Mouse (Mus musculus): ENCODE results near the gene Bloc1s1. TPM values are rescaled to one million over a fixed set of nuclear protein-coding genes. Genes with fewer than 3 reads are reported as not detected.

Bloc1s1 gene
- polyA plus RNA-seq, 1 experiment: 113 TPM

DNA sequence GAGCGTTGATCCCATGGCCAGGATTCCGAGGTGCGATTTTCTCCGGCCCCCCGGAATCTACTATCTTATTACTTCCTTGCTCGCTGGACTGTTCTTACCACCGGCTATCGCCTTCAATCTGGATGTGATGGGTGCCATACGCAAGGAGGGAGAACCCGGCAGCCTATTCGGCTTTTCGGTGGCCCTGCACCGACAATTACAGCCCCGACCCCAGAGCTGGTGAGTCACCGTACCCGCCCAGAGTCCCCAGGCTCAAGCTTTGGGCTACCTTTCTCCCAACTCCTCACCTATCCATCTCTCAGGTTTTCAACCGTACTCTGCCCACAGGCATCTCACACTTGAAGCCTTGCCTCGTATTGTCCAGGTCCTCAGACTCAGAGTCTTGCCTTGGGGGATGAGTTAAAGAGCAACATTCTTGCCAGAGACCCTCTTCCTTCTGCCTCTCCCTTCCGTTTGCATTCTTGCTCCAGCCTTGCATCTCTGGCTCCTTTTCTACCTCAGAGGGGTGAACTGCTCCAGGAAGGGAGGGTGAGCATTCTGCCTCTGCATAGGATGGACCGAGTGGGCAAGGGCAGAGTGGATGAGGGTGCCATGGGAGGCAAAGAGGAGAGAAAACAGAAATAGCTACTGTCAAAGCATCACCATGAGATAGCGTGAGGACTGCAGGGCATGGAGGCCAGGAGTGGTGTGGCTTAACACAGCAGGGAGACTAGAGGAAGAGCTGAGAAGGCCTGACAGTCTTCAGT, 10.3 kb upstream of the Bloc1s1 start:
- DNase-seq (ENCODE audit: low read depth in 1 of 2, low spot score in 2 of 2): no peak
- TF ChIP-seq CTCF (IDR thresholded peaks at IDR 0.05; ENCODE audit: extremely low read depth, insufficient read depth, insufficient read length, insufficient replicate concordance) (no peak), POLR2A (IDR thresholded peaks at IDR 0.05; ENCODE audit: low read depth, low read length) (no peak)
- peaks cover 8% of the 10 kb centered on the region; the same call in 1 of the 2 replicates for H3K27me3 ChIP-seq (ENCODE audit: control insufficient read depth, insufficient read depth, low read length)
- H3K4me1 ChIP-seq (ENCODE audit: control insufficient read depth, insufficient read depth, insufficient read length): 0 out of 2 replicates have a peak, but pooled peaks cover 3% of the 10 kb centered on the region
- peak overlapping the region; percentile 28; the same call in 1 of the 2 replicates for H3K4me3 ChIP-seq (ENCODE audit: extremely low read depth, insufficient read depth, insufficient read length)
- 8% methylated on average over 21 of the region's 21 CpGs for WGBS
- no peaks in the 10 kb centered on the region for H3K36me3 ChIP-seq (ENCODE audit: control insufficient read depth, insufficient read depth, low read length)
- H3K27ac ChIP-seq (ENCODE audit: insufficient read depth, low read length): no peak overlapping the region

DNA sequence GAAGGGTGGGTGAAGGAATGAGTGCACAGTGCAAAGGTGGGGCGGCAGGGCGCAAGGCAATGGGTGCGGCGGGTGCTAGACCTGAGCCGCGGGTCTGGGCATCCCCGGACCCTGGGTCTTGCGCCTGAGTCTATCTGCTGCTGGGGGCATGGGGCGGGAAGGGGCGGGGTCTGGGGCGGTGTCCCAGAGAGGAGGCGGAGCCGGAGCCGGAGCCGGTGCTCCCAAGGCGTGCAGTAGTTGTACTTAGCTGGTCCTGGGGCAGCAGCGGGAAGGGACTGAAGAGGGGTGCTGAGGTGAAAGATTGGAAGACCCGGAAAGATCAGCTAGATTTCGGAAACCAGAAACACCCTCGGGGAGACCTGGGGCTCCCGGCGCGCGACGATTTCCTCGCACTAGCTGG, 9.7 kb upstream of the Bloc1s1 start, which contains the start of gene Itga7:
Gene Itga7 (plus strand): TSS at position 245 of the 400 bp plus-strand sequence.
- H3K27ac ChIP-seq (ENCODE audit: insufficient read depth, low read length): no peak within 1 kb of the TSS
- H3K27me3 ChIP-seq (ENCODE audit: control insufficient read depth, insufficient read depth, low read length): peaks cover 8% of the 10 kb centered on the region; the same call in 1 of the 2 replicates
- DNase-seq (ENCODE audit: low read depth in 1 of 2, low spot score in 2 of 2): no peak
- 0 out of 2 replicates have a peak, but pooled peaks cover 3% of the 10 kb centered on the region for H3K4me1 ChIP-seq (ENCODE audit: control insufficient read depth, insufficient read depth, insufficient read length)
- no peaks in the 10 kb centered on the region for H3K36me3 ChIP-seq (ENCODE audit: control insufficient read depth, insufficient read depth, low read length)
- WGBS: 2% methylated on average over 26 of the region's 26 CpGs
- TF ChIP-seq CTCF (IDR thresholded peaks at IDR 0.05; ENCODE audit: extremely low read depth, insufficient read depth, insufficient read length, insufficient replicate concordance) (no peak), POLR2A (IDR thresholded peaks at IDR 0.05; ENCODE audit: low read depth, low read length) (no peak)
- peak within 1 kb of the TSS; percentile 28; the same call in 1 of the 2 replicates for H3K4me3 ChIP-seq (ENCODE audit: extremely low read depth, insufficient read depth, insufficient read length)

DNA sequence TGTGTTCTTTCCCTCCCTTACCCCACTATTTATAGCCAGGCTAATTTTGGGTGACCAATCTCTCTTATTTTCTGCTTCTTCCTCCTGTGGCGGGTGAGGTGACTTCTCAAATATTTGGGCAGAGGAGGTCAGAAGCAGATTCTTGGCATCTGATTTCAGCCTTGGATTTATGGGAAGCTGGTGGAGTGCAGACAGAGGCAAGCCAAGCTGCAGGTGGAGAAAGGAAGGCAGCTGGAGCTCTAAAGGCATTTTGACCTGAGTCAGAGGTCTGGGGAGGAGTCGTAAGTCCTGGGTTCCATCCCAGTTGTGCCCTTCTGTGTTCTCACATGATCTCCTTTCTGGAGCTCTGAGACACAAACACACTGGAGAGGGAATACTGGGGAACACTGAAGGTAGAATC, 7.6 kb upstream of the Bloc1s1 start:
- H3K4me3 ChIP-seq (ENCODE audit: extremely low read depth, insufficient read depth, insufficient read length): no peak overlapping the region
- H3K27me3 ChIP-seq (ENCODE audit: control insufficient read depth, insufficient read depth, low read length): peaks cover 8% of the 10 kb centered on the region; the same call in 1 of the 2 replicates
- H3K4me1 ChIP-seq (ENCODE audit: control insufficient read depth, insufficient read depth, insufficient read length): 0 out of 2 replicates have a peak, but pooled peaks cover 3% of the 10 kb centered on the region
- no peak for DNase-seq (ENCODE audit: low read depth in 1 of 2, low spot score in 2 of 2)
- H3K36me3 ChIP-seq (ENCODE audit: control insufficient read depth, insufficient read depth, low read length): no peaks in the 10 kb centered on the region
- WGBS: 51% methylated on average over 2 of the region's 2 CpGs
- no peak overlapping the region for H3K27ac ChIP-seq (ENCODE audit: insufficient read depth, low read length)
- no peak for TF ChIP-seq POLR2A (IDR thresholded peaks at IDR 0.05; ENCODE audit: low read depth, low read length)
- no peak for TF ChIP-seq CTCF (IDR thresholded peaks at IDR 0.05; ENCODE audit: extremely low read depth, insufficient read depth, insufficient read length, insufficient replicate concordance)

DNA sequence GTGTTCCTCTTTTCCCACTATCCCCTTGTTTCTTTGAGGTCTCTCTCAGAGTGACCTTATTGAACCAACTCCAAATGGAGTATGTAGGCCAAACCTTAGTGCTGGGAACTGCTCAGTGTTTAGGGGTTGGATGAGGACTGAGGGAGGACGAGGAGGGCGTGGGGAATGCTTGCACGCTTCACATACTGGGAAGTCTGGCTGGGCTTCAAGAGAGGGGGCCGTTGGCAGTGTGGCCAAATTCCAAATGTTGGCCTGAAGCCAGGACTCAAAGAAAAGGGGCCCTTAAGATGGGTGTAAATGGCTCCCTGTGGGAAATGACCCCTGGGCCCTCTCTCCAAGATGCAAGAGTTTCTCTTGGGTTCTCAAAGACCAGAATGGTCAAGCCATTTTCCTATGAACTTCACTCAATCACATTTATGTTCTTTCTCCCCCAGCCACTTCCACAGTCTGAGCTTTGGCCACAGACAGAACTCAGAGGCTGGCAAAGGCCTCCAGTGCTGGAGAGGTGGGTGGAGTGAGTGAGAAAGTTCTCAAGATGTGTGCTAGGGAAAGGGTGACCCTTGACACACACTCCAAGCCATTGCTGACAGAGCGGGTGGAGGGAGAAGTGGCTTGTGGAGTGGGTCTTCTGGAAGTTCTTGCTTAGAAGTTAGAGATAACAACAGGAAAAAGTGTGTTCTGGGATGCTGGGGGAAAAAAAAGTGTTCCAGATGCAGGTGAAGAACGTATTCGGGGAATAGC, 6.0 kb upstream of the Bloc1s1 start:
- 82% methylated on average over 7 of the region's 7 CpGs for WGBS
- Histone ChIP-seq H3K27ac (ENCODE audit: insufficient read depth, low read length) (no peak overlapping the region), H3K27me3 (ENCODE audit: control insufficient read depth, insufficient read depth, low read length) (peaks cover 5% of the 10 kb centered on the region; the same call in 1 of the 2 replicates), H3K4me1 (ENCODE audit: control insufficient read depth, insufficient read depth, insufficient read length) (0 out of 2 replicates have a peak, but pooled peaks cover 3% of the 10 kb centered on the region), H3K36me3 (ENCODE audit: control insufficient read depth, insufficient read depth, low read length) (no peaks in the 10 kb centered on the region), H3K4me3 (ENCODE audit: extremely low read depth, insufficient read depth, insufficient read length) (no peak overlapping the region)
- TF ChIP-seq CTCF (IDR thresholded peaks at IDR 0.05; ENCODE audit: extremely low read depth, insufficient read depth, insufficient read length, insufficient replicate concordance) (no peak), POLR2A (IDR thresholded peaks at IDR 0.05; ENCODE audit: low read depth, low read length) (no peak)
- no peak for DNase-seq (ENCODE audit: low read depth in 1 of 2, low spot score in 2 of 2)

DNA sequence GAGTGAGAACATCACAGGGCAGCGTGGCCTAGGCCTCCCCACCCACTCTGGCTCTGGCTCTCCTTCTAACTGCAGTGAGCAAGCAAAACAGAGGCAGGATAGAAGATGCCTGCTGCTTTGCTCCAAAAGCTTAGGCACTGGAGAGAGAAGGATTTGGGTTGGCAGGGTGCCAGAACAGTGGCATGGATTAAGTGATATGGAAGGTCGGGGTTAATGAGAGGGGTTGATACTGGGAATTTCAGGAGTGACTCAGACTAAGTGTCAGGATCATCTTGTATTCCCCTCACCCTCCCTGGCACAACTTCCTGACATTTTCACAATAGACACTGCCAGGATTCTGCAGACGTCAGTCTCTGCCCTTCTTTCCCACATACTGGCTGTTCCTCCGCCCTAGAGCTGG, 4.5 kb upstream of the Bloc1s1 start:
- TF ChIP-seq CTCF (IDR thresholded peaks at IDR 0.05; ENCODE audit: extremely low read depth, insufficient read depth, insufficient read length, insufficient replicate concordance) (no peak), POLR2A (IDR thresholded peaks at IDR 0.05; ENCODE audit: low read depth, low read length) (no peak)
- peaks cover 2% of the 10 kb centered on the region; the same call in 1 of the 2 replicates for H3K4me1 ChIP-seq (ENCODE audit: control insufficient read depth, insufficient read depth, insufficient read length)
- no peak for DNase-seq (ENCODE audit: low read depth in 1 of 2, low spot score in 2 of 2)
- no peaks in the 10 kb centered on the region for H3K36me3 ChIP-seq (ENCODE audit: control insufficient read depth, insufficient read depth, low read length)
- no peak overlapping the region for H3K4me3 ChIP-seq (ENCODE audit: extremely low read depth, insufficient read depth, insufficient read length)
- 61% methylated on average over 4 of the region's 4 CpGs for WGBS
- H3K27me3 ChIP-seq (ENCODE audit: control insufficient read depth, insufficient read depth, low read length): no peaks in the 10 kb centered on the region; the same call in 1 of the 2 replicates
- H3K27ac ChIP-seq (ENCODE audit: insufficient read depth, low read length): no peak overlapping the region

DNA sequence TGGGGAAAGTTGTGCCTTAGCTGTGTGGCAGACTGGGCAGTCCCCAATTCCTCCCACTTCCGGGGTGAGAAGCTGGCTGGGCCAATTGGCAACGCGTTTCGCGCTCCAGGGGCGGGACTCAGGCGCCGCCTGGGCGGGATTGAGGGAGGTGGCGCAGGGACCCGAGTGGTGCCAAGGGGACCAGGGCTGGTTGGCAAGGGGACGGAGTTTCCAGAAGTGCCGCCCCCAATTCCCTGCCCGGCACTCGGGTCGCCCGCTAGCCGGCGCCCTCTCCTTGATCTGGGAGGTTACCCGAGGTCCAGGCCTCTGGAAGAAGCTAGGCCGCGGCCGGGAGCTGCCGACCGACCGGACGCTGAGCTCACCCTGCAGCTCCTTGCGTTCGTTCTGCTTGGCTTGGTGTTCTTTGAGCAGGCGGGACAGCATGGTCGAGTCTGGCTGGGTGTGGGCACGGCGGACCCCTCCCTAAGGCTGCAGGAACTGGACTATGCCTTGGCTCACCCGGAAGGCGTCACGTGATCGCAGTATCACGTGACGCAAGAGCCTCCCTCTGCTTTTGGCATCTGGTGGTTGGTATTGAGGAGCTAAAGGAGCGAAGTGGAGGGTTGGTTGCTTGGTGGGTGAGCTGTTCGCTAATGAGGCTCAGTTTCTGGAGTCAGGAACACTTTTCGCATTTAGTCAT, 683 bp downstream of the Bloc1s1 start:
- under 1% methylated on average over 42 of the region's 42 CpGs for WGBS
- H3K4me3 ChIP-seq (ENCODE audit: extremely low read depth, insufficient read depth, insufficient read length): peak overlapping the region; percentile 81
- no peaks in the 10 kb centered on the region for H3K27me3 ChIP-seq (ENCODE audit: control insufficient read depth, insufficient read depth, low read length)
- peaks cover 4% of the 10 kb centered on the region; the same call in 1 of the 2 replicates for H3K4me1 ChIP-seq (ENCODE audit: control insufficient read depth, insufficient read depth, insufficient read length)
- peak overlapping the region; percentile 81 for H3K27ac ChIP-seq (ENCODE audit: insufficient read depth, low read length)
- DNase-seq (ENCODE audit: low read depth in 1 of 2, low spot score in 2 of 2): peak; percentile 75 to 93
- no peak; the same call in 1 of the 2 replicates for TF ChIP-seq POLR2A (IDR thresholded peaks at IDR 0.05; ENCODE audit: low read depth, low read length)
- no peak for TF ChIP-seq CTCF (IDR thresholded peaks at IDR 0.05; ENCODE audit: extremely low read depth, insufficient read depth, insufficient read length, insufficient replicate concordance)
- H3K36me3 ChIP-seq (ENCODE audit: control insufficient read depth, insufficient read depth, low read length): peaks cover 5% of the 10 kb centered on the region
